Comparison of ENCODE assay signal across 11 mouse cellular contexts in genomic region chr19:17392866-17393265, GRCm38 (mm10). TPM values are rescaled to one million over a fixed set of nuclear protein-coding genes. Genes with fewer than 3 reads are reported as not detected.
DNase-seq lines count a peak whose midpoint lies in the region; ATAC-seq and TF ChIP-seq lines count a peak whose summit lies in the region.
"Had no signal": no experiment of that assay in that cellular context is flagged by ENCODE, and none has a peak within 500 bp of the region (broad histone marks: within the 10 kb centered on the region; RNA-seq: fewer than 3 reads in every experiment).

No protein-coding gene starts in this region.

- TF ChIP-seq EP300 in liver, embryonic 14.5 days (IDR thresholded peaks at IDR 0.05; ENCODE audit: low read depth), result no peak

- H3K9me3 ChIP-seq in kidney, embryonic 14.5 days (ENCODE audit: control insufficient read depth, low read length), result no peaks in the 10 kb centered on the region
- H3K9me3 ChIP-seq in embryonic facial prominence, embryonic 10.5 days, result no peaks in the 10 kb centered on the region
- no peaks in the 10 kb centered on the region for H3K9me3 ChIP-seq in embryonic facial prominence, embryonic 13.5 days
- H3K9me3 ChIP-seq in liver, embryonic 14.5 days (ENCODE audit: control insufficient read depth, low read length), result no peaks in the 10 kb centered on the region

- no peaks in the 10 kb centered on the region for H3K27me3 ChIP-seq in kidney, embryonic 14.5 days (ENCODE audit: control insufficient read depth, insufficient read depth, low read length)
- H3K27me3 ChIP-seq in embryonic facial prominence, embryonic 10.5 days (replicated peaks; ENCODE audit: low read depth, poor library complexity, severe bottlenecking), result peaks cover 15% of the 10 kb centered on the region
- H3K27me3 ChIP-seq in embryonic facial prominence, embryonic 13.5 days, result no peaks in the 10 kb centered on the region
- H3K27me3 ChIP-seq in liver, embryonic 14.5 days (ENCODE audit: control insufficient read depth, insufficient read depth, low read length), result no peaks in the 10 kb centered on the region

- H3K4me2 ChIP-seq in kidney, embryonic 14.5 days (replicated peaks; ENCODE audit: low read depth, low read length), result peak overlapping the region; percentile 61
- peak overlapping the region; percentile 67 for H3K4me2 ChIP-seq in embryonic facial prominence, embryonic 13.5 days
- peak overlapping the region; percentile 62 for H3K4me2 ChIP-seq in liver, embryonic 14.5 days (ENCODE audit: low read depth)

- H3K36me3 ChIP-seq in kidney, embryonic 14.5 days (ENCODE audit: control insufficient read depth, insufficient read depth, low read length), result peaks cover 3% of the 10 kb centered on the region; the same call in 1 of the 2 replicates
- peaks cover 19% of the 10 kb centered on the region for H3K36me3 ChIP-seq in embryonic facial prominence, embryonic 10.5 days (replicated peaks)
- H3K36me3 ChIP-seq in embryonic facial prominence, embryonic 13.5 days, result peaks cover 13% of the 10 kb centered on the region
- peaks cover 7% of the 10 kb centered on the region for H3K36me3 ChIP-seq in liver, embryonic 14.5 days (replicated peaks; ENCODE audit: control insufficient read depth, insufficient read depth, low read depth)

- no peaks in the 10 kb centered on the region; the same call in 1 of the 2 replicates for H3K4me1 ChIP-seq in kidney, embryonic 14.5 days (ENCODE audit: control insufficient read depth, insufficient read depth, low read length)
- H3K4me1 ChIP-seq in embryonic facial prominence, embryonic 10.5 days, result peaks cover 16% of the 10 kb centered on the region
- peaks cover 13% of the 10 kb centered on the region for H3K4me1 ChIP-seq in embryonic facial prominence, embryonic 13.5 days
- peaks cover 12 to 23% of the 10 kb centered on the region in 2 experiments for H3K4me1 ChIP-seq in liver, embryonic 14.5 days (replicated peaks; ENCODE audit: control insufficient read depth in 2 of 2, insufficient read depth in 2 of 2, low read length in 1 of 2)

- DNase-seq in kidney, adult 11 months, result no peak
- DNase-seq in embryonic facial prominence, embryonic 10.5 days (ENCODE audit: low spot score), result no peak
- no peak for DNase-seq in liver, embryonic 14.5 days (ENCODE audit: low read depth in 3 of 3, low spot score in 3 of 3)
- DNase-seq in right cerebral cortex, postnatal 25 days, result no peak
- DNase-seq in right cerebral cortex, postnatal 4 days, result no peak
- DNase-seq: gastrocnemius, postnatal 10 days; lung, postnatal 36 days; spleen, adult 18-20 months; thymus, postnatal 14 days had no signal

- no peak for TF ChIP-seq CTCF in liver, embryonic 14.5 days (IDR thresholded peaks at IDR 0.05; ENCODE audit: low read depth)

- 11% methylated on average over 3 of the region's 3 CpGs for WGBS in kidney, embryonic 14.5 days
- 13% methylated on average over 3 of the region's 3 CpGs for WGBS in embryonic facial prominence, embryonic 10.5 days
- WGBS in embryonic facial prominence, embryonic 13.5 days, result 9% methylated on average over 3 of the region's 3 CpGs
- 27% methylated on average over 3 of the region's 3 CpGs for WGBS in liver, embryonic 14.5 days (ENCODE audit: insufficient replicate concordance)

- ATAC-seq in kidney, embryonic 14.5 days (ENCODE audit: low FRiP score, low TSS enrichment), result no peak
- ATAC-seq in embryonic facial prominence, embryonic 13.5 days (ENCODE audit: insufficient number of reproducible peaks, insufficient read depth, low FRiP score, low TSS enrichment, low read depth), result no peak
- no peak for ATAC-seq in liver, embryonic 14.5 days (ENCODE audit: insufficient read depth)

- H3K9ac ChIP-seq in kidney, embryonic 14.5 days (ENCODE audit: low read depth, low read length), result no peak overlapping the region
- H3K9ac ChIP-seq in embryonic facial prominence, embryonic 13.5 days, result no peak overlapping the region
- no peak overlapping the region; the same call in 1 of the 2 replicates for H3K9ac ChIP-seq in liver, embryonic 14.5 days (replicated peaks)

- H3K27ac ChIP-seq in kidney, embryonic 14.5 days (ENCODE audit: low read depth, low read length), result no peak overlapping the region
- H3K27ac ChIP-seq in embryonic facial prominence, embryonic 10.5 days (replicated peaks), result no peak overlapping the region
- H3K27ac ChIP-seq in embryonic facial prominence, embryonic 13.5 days, result no peak overlapping the region
- H3K27ac ChIP-seq in liver, embryonic 14.5 days, result no peak overlapping the region

- no peak overlapping the region for H3K4me3 ChIP-seq in kidney, embryonic 14.5 days (ENCODE audit: low read length)
- peak overlapping the region; percentile 92; the same call in 1 of the 2 replicates for H3K4me3 ChIP-seq in embryonic facial prominence, embryonic 10.5 days
- 0 out of 2 replicates have a peak overlapping the region, but pooled peaks have one; percentile 92 for H3K4me3 ChIP-seq in embryonic facial prominence, embryonic 13.5 days
- H3K4me3 ChIP-seq in liver, embryonic 14.5 days (ENCODE audit: insufficient read depth in 1 of 2, low read depth in 2 of 2, low read length in 2 of 2), result no peak overlapping the region; a peak in 1 of 4 replicates

RNA-seq across cellular contexts. Expression of gene Rfk, which starts 1.0 kb away (rescaled TPM):
- 55.2 and 77.2 TPM in 2 replicates for polyA plus RNA-seq in kidney, embryonic 14.5 days (2014; fragmentation: Nextera tagmentation; extraction: Ambion mirVana)
- polyA plus RNA-seq in embryonic facial prominence, embryonic 10.5 days (2016; fragmentation: Nextera tagmentation; extraction: Ambion mirVana), result 62.1 and 69.7 TPM in 2 replicates
- 87.2 and 88.0 TPM in 2 replicates for polyA plus RNA-seq in embryonic facial prominence, embryonic 13.5 days (2015; fragmentation: Nextera tagmentation; extraction: Ambion mirVana)
- polyA plus RNA-seq in liver, embryonic 14.5 days (2012; rRNA removed), result 19.8 and 26.2 TPM in 2 replicates
- 47.4 and 53.3 TPM in 2 replicates for polyA plus RNA-seq in liver, embryonic 14.5 days (2014; fragmentation: Nextera tagmentation; extraction: Ambion mirVana)

RNA-seq across cellular contexts. Expression of gene Gcnt1, which starts 20.2 kb away (rescaled TPM):
- polyA plus RNA-seq in kidney, embryonic 14.5 days (2014; fragmentation: Nextera tagmentation; extraction: Ambion mirVana), result 7.8 and 21.0 TPM in 2 replicates
- 3.0 and 3.7 TPM in 2 replicates for polyA plus RNA-seq in embryonic facial prominence, embryonic 10.5 days (2016; fragmentation: Nextera tagmentation; extraction: Ambion mirVana)
- polyA plus RNA-seq in embryonic facial prominence, embryonic 13.5 days (2015; fragmentation: Nextera tagmentation; extraction: Ambion mirVana), result 3.8 and 3.9 TPM in 2 replicates
- 11.9 and 14.6 TPM in 2 replicates for polyA plus RNA-seq in liver, embryonic 14.5 days (2012; rRNA removed)
- 25.1 and 26.0 TPM in 2 replicates for polyA plus RNA-seq in liver, embryonic 14.5 days (2014; fragmentation: Nextera tagmentation; extraction: Ambion mirVana)

Comparison
In these comparisons a context has a peak if more than half of its experiments do, and no peak if none do; other contexts are left out.
1. H3K4me3 ChIP-seq: peak in embryonic facial prominence, embryonic 10.5 days (single experiment) and embryonic facial prominence, embryonic 13.5 days (single experiment); none in kidney, embryonic 14.5 days (single experiment) and liver, embryonic 14.5 days (0 of 2).
2. Peak in every context shown above with its lines, with median percentiles within 50 percentile points of each other: H3K4me2 ChIP-seq.